Mouse (Mus musculus) kidney, adult 8-10 months (tissue): ENCODE measurements around the gene Ankrd17.

ENCODE experiments used
- DNase-seq, 2 experiments: peaks; one replicate each; pipeline ENCODE4 v3.0.0; 2022

The Ankrd17 gene

DNA sequence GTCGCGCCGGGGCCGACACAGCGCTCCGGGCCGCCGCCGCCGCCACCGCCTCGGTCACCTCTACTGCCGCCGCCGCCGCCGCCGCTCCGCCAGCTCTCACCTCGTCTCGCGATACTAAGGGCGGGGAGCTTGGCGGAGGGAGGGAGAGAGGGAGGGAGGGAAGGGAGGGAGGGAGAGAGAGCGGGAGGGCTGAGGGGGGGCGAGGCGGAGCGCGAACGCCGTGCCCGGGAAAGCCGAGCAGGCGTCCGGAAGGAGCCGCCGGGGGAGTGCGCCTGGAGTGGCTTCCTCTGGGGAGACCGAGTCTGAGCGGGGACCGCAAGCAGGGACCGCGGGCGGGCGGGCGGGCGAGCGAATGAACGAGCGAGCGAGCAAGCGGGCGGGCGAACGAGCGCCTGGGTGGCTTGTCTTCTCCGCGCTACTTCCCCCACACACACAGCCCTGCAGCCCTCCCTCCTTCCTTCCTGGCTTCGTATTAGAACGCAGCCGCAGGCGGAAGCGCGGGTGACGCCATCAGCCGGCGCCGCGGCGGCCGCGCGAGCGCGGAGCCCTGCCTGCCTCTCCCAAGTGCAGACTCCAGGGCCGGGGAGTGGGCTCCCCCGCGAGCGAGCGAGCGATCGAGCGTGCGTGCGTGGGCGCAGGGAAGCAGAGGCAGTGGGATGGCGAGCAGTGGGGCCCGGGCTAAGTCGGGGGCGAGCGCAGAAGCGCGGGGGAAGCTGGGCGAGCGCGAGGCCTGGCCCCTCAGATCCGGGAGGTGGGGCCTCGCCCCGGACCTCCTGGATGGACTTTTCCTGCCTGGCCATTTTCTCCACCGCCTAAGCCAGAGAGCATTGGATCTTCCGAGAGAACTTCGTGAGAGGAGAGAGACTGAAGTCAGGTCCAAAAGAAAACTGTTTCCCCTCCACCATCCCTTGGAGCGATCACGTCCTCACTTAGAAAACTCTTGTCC, at the start of gene Ankrd17:
Ankrd17 (minus strand) TSS at position 457 of the 946 bp plus-strand sequence.
- DNase-seq, result peak; percentile 88 to 89

DNA sequence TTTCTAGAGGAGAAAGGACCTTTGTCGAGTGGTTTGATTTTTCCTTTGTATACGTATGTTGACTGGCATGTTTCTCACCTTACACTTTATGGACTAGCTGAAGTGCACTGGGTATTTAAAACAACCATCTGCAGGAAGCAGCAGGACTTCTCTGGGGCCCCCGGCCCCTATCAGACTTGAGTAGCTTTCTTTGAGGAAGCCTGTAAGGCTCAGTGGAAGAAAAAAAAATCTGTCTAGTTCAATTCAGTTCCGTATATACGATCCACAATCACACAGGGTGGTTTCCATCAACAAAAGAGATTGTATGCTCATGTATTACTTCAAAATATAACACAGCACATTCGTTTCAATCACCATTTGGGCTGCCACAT, 48.5 kb upstream of the Ankrd17 start:
- DNase-seq, result no peak

DNA sequence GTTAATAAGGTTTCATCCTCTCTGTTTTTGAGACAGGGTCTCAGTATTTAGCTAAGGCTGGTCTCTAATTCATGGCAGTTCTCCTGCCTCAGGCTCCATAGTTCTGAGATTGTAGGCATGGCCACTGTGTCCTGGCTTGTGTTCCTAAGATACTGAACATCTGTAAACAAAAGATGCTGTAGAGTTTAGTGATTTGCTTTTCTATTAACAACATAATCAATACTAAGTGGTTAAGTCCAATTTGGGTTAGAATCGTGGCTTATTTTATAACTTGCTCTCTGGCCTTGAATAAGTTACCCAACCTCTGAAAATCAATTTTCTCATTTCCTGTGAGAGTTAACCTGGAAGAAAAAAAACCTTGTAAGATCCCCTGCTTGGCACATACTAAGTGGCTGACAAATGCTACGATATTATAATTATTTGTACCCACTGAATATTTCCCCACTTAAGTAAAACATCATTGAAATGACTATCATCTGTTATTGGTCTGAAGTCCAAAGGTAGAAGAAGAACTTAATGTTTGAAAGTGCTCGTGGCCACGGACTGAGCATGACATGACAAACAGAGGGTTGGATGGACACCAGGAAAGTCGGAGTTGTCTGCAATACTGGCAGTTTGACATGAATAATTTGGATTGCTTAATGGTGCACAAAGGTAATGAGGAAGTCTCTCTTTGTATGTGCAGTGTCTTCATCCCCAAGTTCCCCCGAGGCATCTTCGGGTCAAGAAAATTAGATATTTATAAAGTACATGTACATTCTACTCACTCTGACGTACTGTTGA, 48.0 kb upstream of the Ankrd17 start:
- DNase-seq, result peak; percentile 12 to 30

DNA sequence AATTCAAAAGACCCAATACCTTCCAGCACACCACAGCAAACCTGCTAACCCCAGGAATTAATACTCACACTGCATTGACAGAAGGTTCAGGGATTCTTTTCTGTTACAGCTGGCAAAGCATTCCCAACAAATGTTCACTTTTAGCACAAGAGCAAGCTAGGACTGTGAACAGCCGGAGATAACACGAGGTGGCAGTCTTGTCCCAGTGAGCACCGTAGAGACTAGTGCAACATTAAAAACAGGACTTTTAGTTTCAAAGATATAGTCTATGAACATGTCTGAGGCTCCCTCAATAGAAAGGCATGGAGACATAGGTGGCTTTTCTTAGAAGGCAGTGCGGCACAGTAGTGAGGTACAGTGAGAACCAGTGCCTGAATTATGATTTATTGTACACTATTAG, 38.8 kb upstream of the Ankrd17 start:
- peak; percentile 23 to 60 for DNase-seq

DNA sequence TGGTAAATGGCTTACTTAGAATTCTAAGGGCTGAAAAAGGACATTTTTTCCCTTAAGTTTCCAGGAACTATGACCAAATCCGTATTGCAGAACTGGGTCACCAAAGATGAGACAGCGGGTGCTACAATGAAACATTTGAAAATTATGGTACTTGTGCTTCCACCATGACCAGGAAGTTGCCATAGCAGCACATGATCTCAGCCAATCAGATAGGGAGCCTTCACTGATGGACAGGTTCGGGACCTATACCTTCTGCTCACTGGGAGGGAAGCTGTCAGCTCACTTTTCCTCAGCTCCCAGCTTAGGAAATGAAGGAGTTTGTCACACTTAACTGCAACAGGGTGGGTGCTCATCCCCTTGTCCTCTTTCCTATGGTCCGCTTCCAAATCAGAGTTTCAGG, 30.4 kb upstream of the Ankrd17 start:
- no peak for DNase-seq

DNA sequence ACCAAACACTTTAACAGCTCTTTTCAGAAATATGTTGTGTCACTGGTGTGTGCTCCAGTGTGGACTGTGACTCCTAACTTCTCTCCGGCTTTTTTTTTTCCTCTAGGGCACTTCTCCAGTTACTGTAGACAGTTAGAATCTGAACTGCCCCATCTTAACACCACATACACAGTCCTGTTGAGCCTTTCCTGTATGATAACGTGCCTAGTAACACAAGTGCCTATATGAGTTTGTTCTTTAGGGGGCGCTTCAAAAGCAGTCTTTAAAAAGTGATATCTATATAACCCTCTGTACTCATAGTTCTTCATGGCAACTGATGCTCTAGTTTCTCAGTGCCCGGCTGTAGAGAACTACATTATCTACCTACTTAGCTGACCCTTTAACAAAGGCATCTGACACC, 27.9 kb upstream of the Ankrd17 start:
- DNase-seq, result no peak

DNA sequence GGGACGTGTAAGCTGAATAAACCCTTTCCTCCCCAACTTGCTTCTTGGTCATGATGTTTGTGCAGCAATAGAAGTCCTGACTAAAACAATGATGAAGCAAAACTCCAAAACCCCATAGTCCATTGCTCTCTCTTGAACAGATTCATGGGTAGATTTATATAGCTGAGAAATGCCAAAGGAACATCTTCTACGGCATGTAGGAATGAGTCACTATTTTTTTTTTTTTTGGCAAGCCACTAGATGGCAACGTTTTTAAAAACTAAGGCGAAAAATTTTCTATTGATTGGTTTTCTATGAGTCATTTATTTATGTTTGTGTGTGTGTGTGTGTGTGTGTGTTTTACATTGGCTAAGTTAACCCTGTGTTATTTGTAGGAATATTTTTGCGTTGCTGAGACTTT, 27.4 kb upstream of the Ankrd17 start:
- no peak for DNase-seq

DNA sequence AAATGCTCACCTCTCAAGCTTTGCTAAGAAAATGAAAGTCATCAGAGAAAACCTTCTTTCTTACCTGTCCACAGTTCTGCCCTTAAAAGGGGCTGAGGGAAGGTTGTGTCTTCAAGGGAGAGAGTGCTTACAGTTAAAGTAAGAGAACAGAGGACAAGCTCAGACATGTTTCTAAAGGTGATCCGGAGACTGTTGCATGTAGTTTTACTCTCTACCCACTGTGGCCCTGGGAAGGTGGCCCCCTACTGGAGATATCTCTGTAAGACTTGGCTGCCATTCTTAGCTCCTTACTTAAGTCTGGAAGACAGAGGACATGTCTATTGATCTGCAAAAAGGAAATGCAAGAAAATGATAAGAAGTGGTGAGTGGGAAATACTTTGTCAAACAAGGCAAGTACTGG, 16.7 kb upstream of the Ankrd17 start:
- peak; percentile 42 to 61 for DNase-seq

DNA sequence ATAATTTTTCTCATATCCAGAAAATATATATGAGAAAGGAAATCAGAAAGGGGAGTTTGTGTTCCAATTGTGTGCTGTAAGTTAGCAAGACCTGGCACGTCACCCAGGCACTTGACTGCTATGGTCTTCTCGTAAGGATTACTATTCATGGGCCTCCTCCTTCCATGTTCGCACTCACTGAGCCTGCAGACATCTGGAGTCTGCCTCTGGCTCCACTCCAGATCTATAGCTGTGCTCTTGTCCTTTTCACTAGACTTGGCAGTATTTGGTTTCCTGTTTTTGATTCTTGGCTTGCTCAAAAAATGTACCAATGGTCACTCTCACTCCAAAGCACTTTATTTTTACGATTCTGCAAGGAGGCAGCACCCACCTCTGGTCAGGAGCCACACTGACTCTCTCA, 15.1 kb upstream of the Ankrd17 start:
- no peak for DNase-seq

DNA sequence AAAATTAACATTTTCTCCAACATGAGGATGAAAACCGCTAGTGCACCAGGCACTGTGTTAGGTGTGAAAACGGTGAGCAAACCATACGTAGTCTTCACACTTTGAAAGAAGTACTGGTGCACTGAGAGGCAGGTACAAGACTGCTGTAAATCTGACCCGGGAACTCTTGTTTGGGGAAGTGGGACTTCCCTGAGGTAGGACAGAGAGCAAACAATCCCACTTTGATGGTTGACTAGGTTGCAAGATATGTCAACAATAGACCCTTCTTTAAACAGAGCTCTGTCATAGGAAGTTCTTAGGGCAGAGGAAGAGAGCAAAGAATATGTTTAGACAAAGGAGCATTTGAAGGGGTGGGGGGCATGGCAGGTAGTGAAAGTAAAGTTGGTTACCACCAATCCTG, 7.3 kb upstream of the Ankrd17 start:
- DNase-seq, result no peak

DNA sequence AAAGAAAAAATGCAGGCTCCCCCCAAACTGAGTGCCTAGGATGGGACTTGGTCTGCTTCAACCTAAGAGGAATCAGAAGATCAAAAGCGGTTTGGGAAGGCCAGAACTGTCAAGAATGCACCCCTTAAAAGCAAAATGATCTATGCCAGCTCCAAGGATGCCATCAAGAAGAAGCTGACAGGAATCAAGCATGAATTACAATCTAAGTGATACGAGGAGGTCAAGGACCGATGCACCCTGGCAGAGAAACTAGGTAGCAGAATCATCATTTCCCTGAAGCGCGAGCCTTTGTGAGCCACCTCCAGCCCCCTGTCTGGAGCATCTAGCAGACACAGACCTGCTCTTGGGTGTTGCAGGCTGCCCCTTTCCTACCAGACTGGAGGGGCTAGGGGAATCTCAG, 4.0 kb upstream of the Ankrd17 start:
- no peak for DNase-seq

DNA sequence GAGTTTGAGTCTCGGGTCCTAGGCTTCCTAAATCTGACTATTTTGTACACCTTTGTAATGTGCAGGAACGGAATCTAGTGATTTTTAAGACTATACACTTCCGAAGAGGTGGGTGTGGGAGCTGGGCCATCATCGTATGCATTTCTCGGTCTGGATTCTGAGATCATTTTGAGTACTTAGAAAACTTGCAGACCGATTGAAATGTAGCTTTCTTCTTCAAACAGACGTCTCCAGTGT, 608 bp upstream of the Ankrd17 start, which contains the start of gene Gm9958:
Gm9958 (plus strand) TSS at position 138 of the 237 bp plus-strand sequence.
- DNase-seq, result peak in 1 of 2 experiments; percentile 7

DNA sequence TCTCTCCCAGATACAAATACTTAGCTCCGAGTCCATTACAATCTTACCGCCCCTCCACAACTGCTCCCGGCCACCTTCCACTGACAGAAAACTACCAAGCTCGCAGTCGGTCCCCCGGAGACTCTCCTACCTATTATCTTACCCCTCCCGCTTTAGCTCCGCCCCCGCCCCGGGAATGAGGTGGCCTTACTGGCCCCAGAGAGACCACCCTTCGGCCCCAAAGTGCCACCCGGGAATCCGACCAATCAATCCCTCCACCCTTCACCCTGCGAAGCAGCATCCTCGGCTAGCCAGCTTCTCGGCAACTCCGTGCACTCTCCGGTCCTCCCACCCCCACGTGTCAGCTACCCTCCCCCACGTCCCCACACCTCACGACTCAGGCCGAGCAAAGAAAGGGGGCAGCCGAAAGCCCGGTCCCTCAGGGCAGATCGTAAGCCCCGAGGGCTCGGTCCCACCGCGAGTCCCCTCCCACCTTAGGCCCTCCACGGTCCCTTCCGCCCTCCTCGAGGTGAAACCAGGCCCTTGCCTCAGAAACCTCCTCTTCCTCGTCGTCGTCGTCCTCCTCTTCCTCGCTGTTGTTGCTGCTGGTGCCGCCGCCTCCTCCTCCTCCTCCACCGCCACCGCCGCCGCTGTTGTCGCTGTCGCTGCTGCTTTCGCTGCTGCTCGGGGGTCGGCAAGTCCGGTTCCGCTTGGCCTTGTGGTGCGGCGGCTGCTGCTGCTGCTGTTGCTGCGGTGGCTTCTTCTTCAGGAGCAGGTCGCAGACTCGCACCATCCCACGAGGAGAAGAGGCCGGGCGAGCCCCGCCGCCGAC, 1.0 kb downstream of the Ankrd17 start:
- DNase-seq, result peak; percentile 40 to 59

DNA sequence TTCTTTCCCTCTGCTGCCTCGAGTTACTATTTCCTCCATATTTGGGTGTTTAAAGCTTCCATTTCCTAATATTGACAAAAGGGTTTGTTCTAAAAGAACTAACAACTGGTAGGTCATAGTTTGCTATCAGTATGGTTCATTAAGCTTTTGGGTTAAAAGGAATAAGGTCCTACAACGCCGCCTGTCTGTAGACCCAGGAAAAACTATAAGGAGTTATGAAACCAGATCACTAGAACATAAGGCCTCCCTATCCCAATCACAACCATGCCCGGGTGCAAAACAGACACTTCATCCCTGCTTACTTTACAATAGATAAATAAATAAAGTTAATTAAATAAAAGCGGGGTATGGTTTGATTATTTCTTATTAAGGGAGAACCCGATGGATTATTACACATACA, 1.9 kb downstream of the Ankrd17 start:
- peak; percentile 82 to 88 for DNase-seq

DNA sequence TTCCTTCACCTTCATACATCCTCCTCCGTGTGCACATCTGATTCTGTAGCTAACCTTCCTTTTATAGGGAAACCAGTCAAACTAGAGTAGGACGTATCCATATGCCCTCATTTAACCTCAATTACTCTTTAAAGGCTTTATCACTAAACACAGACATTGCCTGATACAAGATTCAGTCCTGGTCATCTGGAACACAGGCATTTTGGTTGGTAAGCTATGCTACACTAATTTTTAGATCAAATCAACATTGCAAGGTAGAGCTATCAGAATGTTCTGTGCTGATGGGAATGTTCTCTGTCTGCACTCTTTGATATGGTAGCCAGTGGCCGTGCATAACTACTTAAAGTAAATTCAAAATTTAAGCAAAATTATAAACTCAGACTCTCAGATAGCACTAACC, 10.6 kb downstream of the Ankrd17 start:
- no peak for DNase-seq

DNA sequence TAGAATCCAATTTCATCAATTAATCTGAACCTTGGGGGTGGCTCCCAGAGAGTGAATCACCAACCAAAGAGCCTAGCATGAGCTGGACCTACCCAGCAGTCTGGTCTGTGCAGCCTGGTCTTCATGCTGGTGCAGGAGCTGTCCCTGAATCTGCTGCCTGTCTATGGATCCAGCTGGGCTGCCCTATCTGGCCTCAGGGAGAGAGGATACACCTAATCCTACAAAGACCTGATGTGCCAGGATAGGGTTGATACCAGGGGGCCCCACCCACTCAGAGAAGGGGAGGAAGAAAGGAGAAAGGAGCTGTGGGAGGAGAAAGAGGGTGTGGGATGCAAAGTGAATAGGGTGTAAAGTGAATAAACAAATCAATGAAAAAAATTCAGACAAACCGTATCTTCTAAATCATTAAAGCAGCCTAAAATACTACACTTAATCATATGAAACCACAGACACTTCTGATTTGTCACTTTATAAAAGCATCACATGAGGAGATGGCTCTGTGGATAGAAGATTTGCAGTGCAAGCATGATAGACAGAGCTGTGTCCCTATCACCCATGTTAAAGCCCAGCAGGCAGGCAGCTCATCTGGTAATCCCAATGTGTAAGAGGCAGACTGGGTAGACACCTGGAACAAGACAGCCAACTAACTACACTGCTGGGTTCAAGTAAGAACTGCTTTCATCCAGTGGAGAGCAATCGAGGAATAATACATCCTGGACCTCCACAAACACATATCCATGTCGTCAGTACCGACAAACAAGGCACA, 12.6 kb downstream of the Ankrd17 start:
- DNase-seq, result no peak

DNA sequence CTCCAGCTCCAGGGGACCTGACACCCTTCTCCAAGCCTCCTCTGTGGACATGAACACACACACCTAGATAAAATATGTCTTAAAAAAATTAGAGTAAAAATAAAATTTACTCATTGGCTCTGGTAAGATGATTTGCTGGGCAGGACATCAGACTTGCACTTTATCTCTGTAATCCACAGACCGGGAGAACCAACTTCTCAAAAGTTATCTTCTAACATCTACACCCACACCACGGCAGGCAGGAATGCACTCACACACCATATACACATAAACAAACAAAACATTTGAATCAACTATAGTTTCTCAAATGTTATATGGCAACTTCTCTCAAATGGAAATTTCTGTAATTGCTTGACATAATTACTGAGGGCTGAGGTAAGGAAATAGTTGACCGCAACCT, 19.5 kb downstream of the Ankrd17 start:
- no peak for DNase-seq

DNA sequence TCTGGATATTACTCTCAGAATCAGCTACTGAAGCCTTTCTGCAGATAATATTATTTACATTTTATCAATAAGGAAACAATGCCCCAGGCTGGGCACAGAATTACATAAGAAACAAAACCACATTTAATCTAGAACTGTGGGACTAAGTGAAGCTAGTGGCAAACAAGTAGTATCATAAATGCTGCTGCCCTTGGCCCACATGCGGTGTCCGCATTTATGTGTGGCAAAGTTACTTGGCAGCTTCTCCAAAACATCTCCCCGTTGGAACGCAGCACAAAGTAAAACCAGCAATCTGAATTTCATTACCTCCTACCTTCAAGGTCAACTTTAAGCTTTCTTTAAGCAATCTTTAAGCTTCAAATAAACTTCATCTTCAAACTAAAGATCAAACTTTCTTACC, 25.5 kb downstream of the Ankrd17 start:
- no peak for DNase-seq

DNA sequence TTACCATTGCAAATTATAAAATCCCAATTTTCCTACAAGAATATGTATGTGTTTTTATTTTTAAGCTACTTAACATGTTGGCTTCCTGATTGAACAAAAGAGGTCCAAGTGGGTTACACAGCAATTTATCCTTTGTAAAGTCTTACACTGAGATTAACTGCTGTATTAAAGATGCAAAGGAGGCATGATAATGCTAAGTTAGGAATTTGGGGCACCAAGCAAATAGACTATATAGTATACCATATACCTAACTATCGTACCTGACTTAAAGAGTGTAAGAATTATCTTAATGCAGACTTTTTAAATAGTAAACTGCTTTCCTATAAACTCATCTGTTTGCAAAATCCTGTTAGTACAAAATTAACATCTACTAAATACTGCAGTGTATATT, 26.4 kb downstream of the Ankrd17 start:
- DNase-seq, result no peak

DNA sequence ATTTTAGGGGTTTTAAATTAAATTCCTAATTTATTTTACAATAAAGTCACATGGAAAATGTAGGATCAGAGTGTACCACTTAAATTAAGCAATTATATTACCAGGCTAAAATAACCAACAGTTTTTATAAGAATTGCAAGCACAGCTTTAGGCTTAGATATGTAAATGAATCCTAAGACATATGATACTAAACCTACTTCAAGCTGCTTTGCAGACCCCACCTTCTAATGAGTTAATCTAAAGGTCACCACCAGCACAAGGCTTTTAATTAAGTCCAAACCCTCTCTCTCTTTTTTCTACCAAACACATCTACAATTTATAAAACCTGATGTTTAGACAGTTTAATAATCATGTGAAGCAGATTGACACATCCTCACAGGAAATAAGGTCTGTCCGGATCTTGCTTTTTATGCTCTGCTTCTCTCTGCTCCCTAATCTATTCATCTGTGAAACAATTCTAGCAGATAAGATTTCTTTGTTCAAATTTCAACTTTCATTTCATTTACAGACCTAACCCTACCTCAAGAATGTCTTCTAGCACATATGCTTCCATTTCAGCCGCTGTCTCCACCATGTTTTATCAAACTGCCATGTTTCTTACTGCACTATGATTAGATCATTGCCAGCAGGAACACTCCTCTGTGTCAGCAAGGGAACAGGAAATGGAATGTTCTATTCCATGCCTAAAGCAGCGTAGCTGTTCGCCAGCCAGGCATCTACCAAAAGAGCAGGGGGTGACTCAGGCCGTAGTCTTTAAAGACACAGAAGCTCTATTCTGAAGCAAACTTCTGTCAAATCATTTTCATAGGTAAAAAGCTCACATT, 27.0 kb downstream of the Ankrd17 start:
- peak; percentile 45 to 67 for DNase-seq

DNA sequence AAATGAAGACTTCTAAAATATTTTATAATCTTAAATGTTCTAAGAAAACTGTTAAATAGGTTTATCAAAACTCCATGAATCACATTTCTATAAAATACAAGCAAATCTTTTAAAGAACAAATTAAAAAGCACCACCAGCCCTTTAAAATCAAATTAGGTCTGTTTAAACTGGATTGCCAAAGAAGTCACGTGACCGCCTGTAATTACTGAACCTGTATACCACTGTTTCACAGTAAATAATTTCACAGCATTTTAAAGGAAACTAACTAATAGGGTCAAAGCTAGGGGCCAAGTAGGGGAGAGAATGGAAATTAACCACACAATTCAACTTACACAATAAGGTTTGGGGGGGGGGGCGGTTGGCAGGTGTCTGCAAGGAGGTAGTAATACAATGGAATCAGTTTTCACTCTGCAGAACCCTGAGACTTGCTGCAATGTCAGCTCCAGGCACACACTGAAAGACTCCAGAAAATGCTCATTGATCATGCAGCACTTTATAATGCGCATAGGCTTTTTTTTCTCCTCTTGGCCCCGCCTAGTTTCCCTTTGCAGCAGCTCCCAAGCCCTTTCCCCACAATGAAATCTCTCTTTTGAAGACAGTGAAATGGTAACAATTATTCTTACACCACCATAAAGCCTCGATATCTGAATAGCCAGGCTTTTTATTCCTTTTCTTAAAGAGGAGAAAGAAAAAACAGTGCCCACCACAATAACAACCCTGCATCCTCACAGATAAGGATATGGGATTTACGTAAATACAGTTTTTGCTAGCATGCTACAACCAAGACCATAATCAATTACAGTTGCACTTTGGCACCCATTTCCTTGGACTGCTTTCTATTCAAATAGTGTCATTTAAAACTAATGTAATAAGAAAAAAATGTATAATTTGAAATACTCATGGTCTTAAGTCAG, 27.9 kb downstream of the Ankrd17 start:
- no peak for DNase-seq
